Mouse (Mus musculus): ENCODE measurements around the gene Zup1. TPM values are rescaled to one million over a fixed set of nuclear protein-coding genes. Genes with fewer than 3 reads are reported as not detected.
A peak's percentile ranks its signal among the peaks of the same experiment; 100 is the strongest.
"Not testable (repeated sequence)": the region's sequence is repeated elsewhere in the genome, so short reads cannot be mapped to it uniquely, and the experiment has no call there.

The Zup1 gene
- 1 to 10 TPM; 5.4 to 6.7 TPM for total RNA-seq (2021)
- long read RNA-seq, experiment 1, partial matches to known transcripts = 2 of 8 reads
- long read RNA-seq, experiment 1, other reads (novel, unspliced or antisense) = 4 of 8 reads
- long read RNA-seq, experiment 2, transcript Zup1-202 (11 exons, 2,180 nt) = major isoform, 5 of 9 reads
- long read RNA-seq, experiment 2, partial matches to known transcripts = 0 of 9 reads
- long read RNA-seq, experiment 2, other reads (novel, unspliced or antisense) = 4 of 9 reads

GRCm38 (mm10) chr10:33950803-33951583 is at the start of gene Zup1:
Zup1 (minus strand) TSS chr10:33951269.
- DNase-seq = peak; percentile 79

- no peak for DNase-seq
Observed at GRCm38 (mm10) chr10:33998397-33998796, 47.3 kb upstream of the Zup1 start.

- DNase-seq = not testable (repeated sequence)
Observed at GRCm38 (mm10) chr10:33996686-33997085, 45.6 kb upstream of the Zup1 start.

GRCm38 (mm10) chr10:33986771-33987170 is 35.7 kb upstream of the Zup1 start:
- DNase-seq = no peak

GRCm38 (mm10) chr10:33974781-33975494 is 23.9 kb upstream of the Zup1 start:
- DNase-seq = no peak

GRCm38 (mm10) chr10:33952509-33952908 is 1.4 kb upstream of the Zup1 start:
- DNase-seq = no peak

- DNase-seq = no peak
Observed at GRCm38 (mm10) chr10:33946336-33946735, 4.7 kb downstream of the Zup1 start.

GRCm38 (mm10) chr10:33945390-33945789 is 5.7 kb downstream of the Zup1 start:
- DNase-seq = no peak

- no peak for DNase-seq
Observed at GRCm38 (mm10) chr10:33940702-33941101, 10.4 kb downstream of the Zup1 start.

GRCm38 (mm10) chr10:33905489-33905888 is 45.6 kb downstream of the Zup1 start:
- DNase-seq = no peak

- DNase-seq = no peak
Observed at GRCm38 (mm10) chr10:33904530-33905481, 46.3 kb downstream of the Zup1 start, which contains the start of gene Rsph4a. Rsph4a (plus strand) TSS chr10:33905111.

GRCm38 (mm10) chr10:33901520-33901919 is 49.5 kb downstream of the Zup1 start:
- DNase-seq = not testable (repeated sequence)

- DNase-seq = not testable (repeated sequence)
Observed at GRCm38 (mm10) chr10:33882411-33882810, 68.7 kb downstream of the Zup1 start.

- DNase-seq = no peak
Observed at GRCm38 (mm10) chr10:33872672-33873398, 78.2 kb downstream of the Zup1 start.

- no peak for DNase-seq
Observed at GRCm38 (mm10) chr10:33870441-33870840, 80.6 kb downstream of the Zup1 start.

Other genes with a start within 250 kb of the Zup1 start
- not detected for gene Sult3a2, start 164.6 kb downstream of the Zup1 start, total RNA-seq (2021)
- not detected for gene Sult3a1, start 93.5 kb downstream of the Zup1 start, total RNA-seq (2021)
- not detected for gene Rsph4a, start 46.2 kb downstream of the Zup1 start, total RNA-seq (2021)
- gene Rwdd1, start 68.4 kb upstream of the Zup1 start, total RNA-seq (2021) = 100 to 1,000 TPM; 123 to 143 TPM
- not detected for gene Trappc3l, start 86.3 kb upstream of the Zup1 start, total RNA-seq (2021)
- gene Calhm4, start 93.0 kb upstream of the Zup1 start, total RNA-seq (2021) = not detected
- under 1 TPM; 0.40 to 0.41 TPM for gene Calhm5, start 145.2 kb upstream of the Zup1 start, total RNA-seq (2021)
- under 1 TPM in 1 of 2 experiments, not detected in 1; 0.24 TPM for gene Calhm6, start 176.7 kb upstream of the Zup1 start, total RNA-seq (2021)